Mouse (Mus musculus) spleen, postnatal 36 days (tissue): ENCODE measurements around the gene Alg5.
"Not testable (repeated sequence)": the region's sequence is repeated elsewhere in the genome, so short reads cannot be mapped to it uniquely, and the experiment has no call there.

Experiments used
- DNase-seq, 2 experiments: peaks; one replicate each; pipeline ENCODE4 v3.0.0; 2022; ENCODE audit warnings: low spot score in 2 of 2, mixed read lengths in 1 of 2

Alg5 gene

GRCm38 (mm10) chr3:54735247-54736046 lies at the start of gene Alg5, which contains the start of gene Exosc8:
Gene Alg5 (plus strand): TSS chr3:54735539.
Gene Exosc8 (minus strand): TSS chr3:54735393.
- peak; percentile 85 to 86 for DNase-seq

GRCm38 (mm10) chr3:54687245-54687644 lies 48.1 kb upstream of the Alg5 start:
- DNase-seq, result no peak

- DNase-seq, result no peak
Observed at GRCm38 (mm10) chr3:54689091-54689490, 46.2 kb upstream of the Alg5 start.

GRCm38 (mm10) chr3:54692202-54693055 lies 42.9 kb upstream of the Alg5 start, which contains the start of gene Supt20:
Gene Supt20 (plus strand): TSS chr3:54692807.
- DNase-seq, result peak; percentile 94 to 95

GRCm38 (mm10) chr3:54693056-54693415 lies 42.3 kb upstream of the Alg5 start:
- DNase-seq, result no peak

GRCm38 (mm10) chr3:54699759-54700301 lies 35.5 kb upstream of the Alg5 start:
- DNase-seq, result no peak

GRCm38 (mm10) chr3:54704106-54704505 lies 31.2 kb upstream of the Alg5 start:
- not testable (repeated sequence) for DNase-seq

GRCm38 (mm10) chr3:54708972-54709371 lies 26.4 kb upstream of the Alg5 start:
- DNase-seq, result peak; percentile 60 to 68

GRCm38 (mm10) chr3:54714253-54714652 lies 21.1 kb upstream of the Alg5 start, which contains the start of gene Gm21958:
Gene Gm21958 (minus strand): TSS chr3:54714353.
- no peak for DNase-seq

GRCm38 (mm10) chr3:54715461-54715860 lies 19.9 kb upstream of the Alg5 start:
- DNase-seq, result no peak

GRCm38 (mm10) chr3:54717348-54717747 lies 18.0 kb upstream of the Alg5 start:
- DNase-seq, result no peak

- DNase-seq, result peak in 1 of 2 experiments; percentile 22
Observed at GRCm38 (mm10) chr3:54718947-54719346, 16.4 kb upstream of the Alg5 start.

GRCm38 (mm10) chr3:54723741-54724500 lies 11.4 kb upstream of the Alg5 start:
- peak; percentile 61 to 67 for DNase-seq

- no peak for DNase-seq
Observed at GRCm38 (mm10) chr3:54725344-54725743, 10.0 kb upstream of the Alg5 start.

- no peak for DNase-seq
Observed at GRCm38 (mm10) chr3:54727588-54727987, 7.8 kb upstream of the Alg5 start.

GRCm38 (mm10) chr3:54728100-54728499 lies 7.2 kb upstream of the Alg5 start:
- no peak for DNase-seq

- no peak for DNase-seq
Observed at GRCm38 (mm10) chr3:54731626-54732150, 3.7 kb upstream of the Alg5 start.

- no peak for DNase-seq
Observed at GRCm38 (mm10) chr3:54732371-54732770, 3.0 kb upstream of the Alg5 start.

GRCm38 (mm10) chr3:54734411-54735246 lies 710 bp upstream of the Alg5 start:
- DNase-seq, result peak; percentile 88 to 90
